Mouse (Mus musculus): Measurements from ENCODE around the gene Rundc3a. TPM values are rescaled to one million over a fixed set of nuclear protein-coding genes. Genes with fewer than 3 reads are reported as not detected.
A peak's percentile ranks its signal among the peaks of the same experiment; 100 is the strongest.

Rundc3a gene
- polyA plus RNA-seq, 1 experiment from 2014 or later, result 1.8 TPM

DNA sequence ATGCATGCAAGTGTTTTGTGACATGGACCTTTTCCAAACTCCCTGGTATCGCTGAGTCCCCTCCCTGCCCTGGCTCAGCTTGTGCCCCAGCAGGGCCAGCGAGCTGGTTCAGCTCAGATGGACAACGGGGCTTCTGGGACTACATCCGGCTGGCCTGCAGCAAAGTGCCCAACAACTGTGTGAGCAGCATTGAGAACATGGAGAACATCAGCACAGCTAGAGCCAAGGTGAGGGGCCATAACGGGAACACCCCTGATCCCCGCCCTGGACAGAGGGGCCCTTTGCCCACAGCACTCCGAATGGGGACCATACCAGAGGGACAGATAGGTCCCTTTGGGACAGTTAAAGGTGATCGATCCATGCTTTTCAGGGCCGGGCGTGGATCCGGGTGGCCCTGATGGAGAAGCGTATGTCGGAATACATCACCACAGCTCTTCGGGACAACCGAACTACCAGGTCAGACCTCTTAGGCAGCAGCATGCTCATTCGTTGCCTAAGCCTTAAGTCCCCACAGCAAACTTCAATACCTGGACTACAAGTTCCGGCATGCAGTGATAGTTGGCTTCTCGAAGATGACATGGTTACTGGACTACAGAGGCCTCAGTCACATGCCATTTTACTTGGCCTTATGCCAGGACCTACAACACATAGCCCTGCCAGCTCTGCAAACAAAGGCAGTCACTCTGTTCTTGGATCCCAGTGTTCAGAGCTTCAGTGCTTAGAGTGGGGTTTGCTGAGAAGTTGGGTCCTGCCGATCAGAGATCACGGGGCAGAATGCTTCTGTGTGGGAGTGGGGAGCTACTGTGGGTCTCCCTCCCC is 5.0 kb downstream of the Rundc3a start:
- peaks cover 96% of the 10 kb centered on the region for H3K27me3 ChIP-seq (ENCODE audit: insufficient read depth, poor library complexity, severe bottlenecking)
- no peaks in the 10 kb centered on the region for H3K9me3 ChIP-seq
- H3K4me3 ChIP-seq, result no peak overlapping the region
- no peak overlapping the region for H3K27ac ChIP-seq
- 73% methylated on average over 20 of the region's 20 CpGs for whole genome bisulfite sequencing
- peaks cover 40% of the 10 kb centered on the region for H3K4me1 ChIP-seq
- peaks cover 15% of the 10 kb centered on the region for H3K36me3 ChIP-seq
- peak; percentile 75 for DNase-seq (ENCODE audit: low spot score)

DNA sequence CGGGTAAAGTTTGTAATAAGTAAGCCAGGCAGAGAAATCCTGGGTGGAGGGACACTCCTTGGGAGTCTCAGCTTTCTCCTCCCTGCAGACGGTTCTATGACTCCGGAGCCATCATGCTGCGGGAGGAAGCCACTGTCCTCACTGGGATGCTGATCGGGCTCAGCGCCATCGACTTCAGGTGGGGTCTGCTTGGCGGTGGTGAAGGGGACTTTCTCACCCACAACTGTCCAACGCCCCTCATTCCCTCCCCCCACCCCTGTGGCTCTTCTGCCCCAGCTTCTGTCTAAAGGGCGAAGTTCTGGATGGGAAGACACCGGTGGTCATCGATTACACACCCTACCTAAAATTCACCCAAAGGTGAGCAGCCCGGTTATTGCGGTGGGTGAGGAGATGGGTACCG is 5.9 kb downstream of the Rundc3a start:
- Histone ChIP-seq H3K36me3 (peaks cover 24% of the 10 kb centered on the region), H3K4me3 (peak overlapping the region; percentile 51), H3K9me3 (no peaks in the 10 kb centered on the region), H3K27ac (no peak overlapping the region), H3K27me3 (ENCODE audit: insufficient read depth, poor library complexity, severe bottlenecking) (peaks cover 89% of the 10 kb centered on the region), H3K4me1 (peaks cover 31% of the 10 kb centered on the region)
- 17% methylated on average over 15 of the region's 15 CpGs for WGBS
- no peak for DNase-seq (ENCODE audit: low spot score)

DNA sequence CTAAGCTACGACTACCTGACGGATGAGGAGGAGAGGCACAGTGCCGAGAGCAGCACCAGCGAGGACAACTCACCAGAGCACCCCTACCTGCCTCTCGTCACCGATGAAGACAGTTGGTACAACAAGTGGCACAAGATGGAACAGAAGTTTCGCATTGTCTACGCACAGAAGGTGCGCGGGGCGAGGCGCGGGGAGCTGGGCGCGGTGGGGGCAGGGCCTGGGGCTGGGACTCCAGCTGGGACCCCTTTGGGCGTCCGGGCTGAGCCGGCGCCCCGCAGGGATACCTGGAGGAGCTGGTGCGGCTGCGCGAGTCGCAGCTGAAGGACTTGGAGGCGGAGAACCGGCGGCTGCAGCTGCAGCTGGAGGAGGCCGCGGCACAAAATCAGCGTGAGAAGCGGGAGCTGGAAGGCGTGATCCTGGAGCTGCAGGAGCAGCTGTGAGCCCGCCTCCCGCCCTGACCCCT is 6.4 kb downstream of the Rundc3a start:
- Histone ChIP-seq H3K4me1 (peaks cover 32% of the 10 kb centered on the region), H3K9me3 (no peaks in the 10 kb centered on the region), H3K27me3 (ENCODE audit: insufficient read depth, poor library complexity, severe bottlenecking) (peaks cover 84% of the 10 kb centered on the region), H3K27ac (peak overlapping the region; percentile 37; the same call in 1 of the 2 replicates), H3K4me3 (peak overlapping the region; percentile 51), H3K36me3 (peaks cover 29% of the 10 kb centered on the region)
- WGBS, result under 1% methylated on average over 34 of the region's 34 CpGs
- DNase-seq (ENCODE audit: low spot score), result peak; percentile 67

DNA sequence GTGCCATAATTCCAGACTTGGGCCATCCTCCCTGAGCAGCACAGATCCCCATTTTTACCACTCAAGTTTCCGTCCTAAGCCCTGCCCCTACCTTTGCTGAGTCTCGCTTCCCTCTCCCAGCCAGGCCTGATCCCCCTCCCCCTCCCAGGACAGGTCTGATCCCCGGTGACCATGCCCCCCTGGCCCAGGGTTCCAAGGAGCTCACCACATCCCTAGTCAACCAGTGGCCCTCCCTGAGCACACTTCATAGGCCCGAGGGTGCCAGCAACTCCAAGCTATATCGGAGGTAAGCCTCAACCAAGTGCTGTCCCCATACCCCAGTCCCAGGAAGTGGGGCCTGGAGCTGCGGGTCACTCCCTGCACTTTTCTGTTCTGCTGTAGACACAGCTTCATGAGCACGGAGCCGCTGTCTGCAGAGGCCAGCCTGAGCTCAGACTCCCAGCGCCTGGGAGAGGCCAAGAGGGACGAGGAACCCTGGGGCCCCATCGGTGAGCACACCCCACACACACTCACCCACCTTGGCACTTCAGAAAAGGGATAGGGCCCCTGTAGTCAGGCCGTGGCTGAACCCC is 7.4 kb downstream of the Rundc3a start:
- Histone ChIP-seq H3K27ac (no peak overlapping the region), H3K36me3 (peaks cover 35% of the 10 kb centered on the region), H3K4me3 (no peak overlapping the region), H3K4me1 (peaks cover 38% of the 10 kb centered on the region), H3K9me3 (no peaks in the 10 kb centered on the region), H3K27me3 (ENCODE audit: insufficient read depth, poor library complexity, severe bottlenecking) (peaks cover 74% of the 10 kb centered on the region)
- WGBS, result 16% methylated on average over 12 of the region's 12 CpGs
- DNase-seq (ENCODE audit: low spot score), result peak; percentile 76

- Histone ChIP-seq H3K27me3 (ENCODE audit: insufficient read depth, poor library complexity, severe bottlenecking) (peaks cover 60% of the 10 kb centered on the region), H3K4me1 (peaks cover 46% of the 10 kb centered on the region), H3K36me3 (peaks cover 40% of the 10 kb centered on the region), H3K27ac (no peak overlapping the region), H3K4me3 (no peak overlapping the region), H3K9me3 (no peaks in the 10 kb centered on the region)
- peak; percentile 74 for DNase-seq (ENCODE audit: low spot score)
- 53% methylated on average over 12 of the region's 12 CpGs for WGBS
These were observed 8.8 kb downstream of the Rundc3a start for GRCm38 (mm10) chr11:102401898-102402500.

GRCm38 (mm10) chr11:102403657-102404056 is 10.5 kb downstream of the Rundc3a start:
- no peak overlapping the region for H3K4me3 ChIP-seq
- 91% methylated on average over 11 of the region's 11 CpGs for WGBS
- peaks cover 48% of the 10 kb centered on the region for H3K4me1 ChIP-seq
- H3K27ac ChIP-seq, result no peak overlapping the region
- peaks cover 40% of the 10 kb centered on the region for H3K36me3 ChIP-seq
- peaks cover 44% of the 10 kb centered on the region for H3K27me3 ChIP-seq (ENCODE audit: insufficient read depth, poor library complexity, severe bottlenecking)
- DNase-seq (ENCODE audit: low spot score), result peak; percentile 70
- no peaks in the 10 kb centered on the region for H3K9me3 ChIP-seq

- H3K27me3 ChIP-seq (ENCODE audit: insufficient read depth, poor library complexity, severe bottlenecking), result peaks cover 36% of the 10 kb centered on the region
- H3K27ac ChIP-seq, result no peak overlapping the region
- 85% methylated on average over 18 of the region's 18 CpGs for WGBS
- H3K4me1 ChIP-seq, result peaks cover 48% of the 10 kb centered on the region
- peaks cover 40% of the 10 kb centered on the region for H3K36me3 ChIP-seq
- no peak overlapping the region for H3K4me3 ChIP-seq
- no peaks in the 10 kb centered on the region for H3K9me3 ChIP-seq
- DNase-seq (ENCODE audit: low spot score), result peak; percentile 70
These were observed 11.2 kb downstream of the Rundc3a start for GRCm38 (mm10) chr11:102404161-102405010.

GRCm38 (mm10) chr11:102405544-102406285 is 12.5 kb downstream of the Rundc3a start:
- WGBS, result 82% methylated on average over 11 of the region's 11 CpGs
- DNase-seq (ENCODE audit: low spot score), result no peak
- Histone ChIP-seq H3K4me3 (peak overlapping the region; percentile 89), H3K27me3 (ENCODE audit: insufficient read depth, poor library complexity, severe bottlenecking) (peaks cover 23% of the 10 kb centered on the region), H3K27ac (peak overlapping the region; percentile 98; the same call in 1 of the 2 replicates), H3K4me1 (peaks cover 40% of the 10 kb centered on the region), H3K36me3 (peaks cover 40% of the 10 kb centered on the region), H3K9me3 (no peaks in the 10 kb centered on the region)

- Histone ChIP-seq H3K4me3 (peak overlapping the region; percentile 89), H3K9me3 (no peaks in the 10 kb centered on the region), H3K27ac (peak overlapping the region; percentile 98), H3K36me3 (peaks cover 40% of the 10 kb centered on the region), H3K4me1 (peaks cover 42% of the 10 kb centered on the region), H3K27me3 (ENCODE audit: insufficient read depth, poor library complexity, severe bottlenecking) (peaks cover 16% of the 10 kb centered on the region)
- no peak for DNase-seq (ENCODE audit: low spot score)
- 10% methylated on average over 3 of the region's 3 CpGs for WGBS
These were observed 13.2 kb downstream of the Rundc3a start for GRCm38 (mm10) chr11:102406401-102406800.

DNA sequence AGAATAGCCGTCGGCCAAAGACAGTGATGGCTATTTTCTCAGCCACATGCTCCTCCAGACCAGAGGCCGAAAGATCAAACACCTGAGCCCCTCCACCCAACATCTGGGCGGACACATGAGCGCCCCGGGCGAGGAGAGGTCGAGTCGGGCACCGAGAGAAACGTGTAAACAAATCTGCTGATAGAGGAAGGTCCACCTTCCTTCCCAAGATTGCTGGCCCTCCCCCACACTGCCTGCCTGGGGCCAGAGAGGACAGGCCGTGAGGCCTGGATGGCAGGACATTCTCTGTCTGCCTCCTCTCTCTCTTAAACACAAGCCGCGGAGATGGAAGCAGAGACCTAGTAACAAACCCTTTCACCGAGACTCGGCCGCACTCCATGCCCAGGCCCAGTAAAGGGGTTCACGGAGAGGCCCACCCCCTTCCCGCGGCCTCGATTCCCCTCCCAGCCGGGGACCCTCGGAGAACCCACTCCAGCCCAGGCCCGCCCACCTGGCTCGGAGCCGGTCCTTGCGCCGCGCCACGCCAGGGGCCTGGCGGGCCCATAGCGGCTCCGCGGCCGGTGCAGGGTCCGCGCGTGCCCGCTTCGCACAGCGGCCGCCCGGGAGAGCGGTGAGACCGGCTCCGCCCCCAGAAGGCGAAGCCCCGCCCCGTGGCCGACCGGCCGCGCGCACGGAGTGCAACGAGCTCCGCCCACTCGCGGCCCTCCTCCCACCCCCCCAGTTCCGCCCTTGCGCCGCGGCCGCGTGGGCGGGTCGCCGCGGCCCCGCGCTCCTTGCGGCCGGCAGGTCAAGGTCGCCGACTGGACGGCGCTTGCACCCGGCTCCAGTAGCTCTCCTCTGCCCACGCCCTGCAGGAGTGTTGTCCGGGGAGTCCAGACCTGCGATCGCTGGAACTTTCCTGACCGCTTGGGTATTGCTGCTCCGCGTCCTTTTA is 14.0 kb downstream of the Rundc3a start:
- DNase-seq (ENCODE audit: low spot score), result peak; percentile 96
- under 1% methylated on average over 84 of the region's 85 CpGs for WGBS
- Histone ChIP-seq H3K9me3 (no peaks in the 10 kb centered on the region), H3K36me3 (peaks cover 35% of the 10 kb centered on the region), H3K4me1 (peaks cover 44% of the 10 kb centered on the region), H3K4me3 (peak overlapping the region; percentile 89), H3K27me3 (ENCODE audit: insufficient read depth, poor library complexity, severe bottlenecking) (peaks cover 9% of the 10 kb centered on the region), H3K27ac (peak overlapping the region; percentile 98)

DNA sequence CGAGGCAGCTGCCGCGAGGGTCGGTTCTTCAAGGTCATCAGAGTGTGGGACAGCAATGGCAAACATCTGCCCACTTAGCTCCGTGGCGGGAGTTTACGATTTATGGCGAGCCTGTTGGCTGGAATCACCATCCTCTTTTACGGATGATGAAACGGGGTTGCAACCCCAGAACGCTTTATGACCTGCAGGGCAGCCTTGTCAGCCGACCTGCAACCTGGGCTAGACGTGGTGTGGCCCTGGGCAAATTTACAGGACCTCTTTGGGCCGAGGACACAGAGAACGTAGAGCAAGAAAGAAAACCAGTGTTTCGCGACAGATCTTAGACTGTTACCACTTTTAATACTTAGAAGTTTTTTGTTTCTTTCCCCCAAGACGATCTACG is 14.6 kb downstream of the Rundc3a start, which contains the start of gene Slc25a39:
Gene Slc25a39 (minus strand): TSS at position 113 of the 382 bp plus-strand sequence.
- Histone ChIP-seq H3K4me1 (peaks cover 44% of the 10 kb centered on the region), H3K36me3 (peaks cover 29% of the 10 kb centered on the region), H3K4me3 (peak within 1 kb of the TSS; percentile 89), H3K27ac (peak within 1 kb of the TSS; percentile 98), H3K27me3 (ENCODE audit: insufficient read depth, poor library complexity, severe bottlenecking) (peaks cover 2% of the 10 kb centered on the region), H3K9me3 (no peaks in the 10 kb centered on the region)
- DNase-seq (ENCODE audit: low spot score), result no peak
- WGBS, result 1% methylated on average over 19 of the region's 19 CpGs
